Mouse (Mus musculus): ENCODE data around the gene Heatr9. TPM values are rescaled to one million over a fixed set of nuclear protein-coding genes. Genes with fewer than 3 reads are reported as not detected.

The Heatr9 gene
- polyA plus RNA-seq, 1 experiment from 2014 or later: not detected

- H3K9ac ChIP-seq (replicated peaks; ENCODE audit: low read depth, low read length): no peak overlapping the region
- H3K9me3 ChIP-seq (ENCODE audit: control insufficient read depth, low read depth, low read length): no peaks in the 10 kb centered on the region
- H3K4me1 ChIP-seq (ENCODE audit: control insufficient read depth, insufficient read depth, low read length): no peaks in the 10 kb centered on the region
- H3K4me2 ChIP-seq (replicated peaks; ENCODE audit: low read depth, low read length): no peak overlapping the region
- 86% methylated on average over 3 of the region's 3 CpGs for WGBS
- H3K27me3 ChIP-seq (ENCODE audit: control insufficient read depth, insufficient read depth, low read length): no peaks in the 10 kb centered on the region
- H3K27ac ChIP-seq (ENCODE audit: low read length): no peak overlapping the region
- H3K4me3 ChIP-seq (ENCODE audit: low read depth, low read length): no peak overlapping the region
- no peak for ATAC-seq (ENCODE audit: insufficient number of reproducible peaks, insufficient read depth, low FRiP score, low read depth)
- H3K36me3 ChIP-seq (ENCODE audit: control insufficient read depth, insufficient read depth, low read length): no peaks in the 10 kb centered on the region
Measured at GRCm38 (mm10) chr11:83468765-83469164, 53.2 kb downstream of the Heatr9 start.

GRCm38 (mm10) chr11:83467120-83467652, 54.8 kb downstream of the Heatr9 start:
- H3K9me3 ChIP-seq (ENCODE audit: control insufficient read depth, low read depth, low read length): no peaks in the 10 kb centered on the region
- H3K4me1 ChIP-seq (ENCODE audit: control insufficient read depth, insufficient read depth, low read length): no peaks in the 10 kb centered on the region; the same call in 1 of the 2 replicates
- WGBS: 57% methylated on average over 11 of the region's 11 CpGs
- H3K27ac ChIP-seq (ENCODE audit: low read length): no peak overlapping the region
- H3K4me3 ChIP-seq (ENCODE audit: low read depth, low read length): no peak overlapping the region
- no peak overlapping the region for H3K4me2 ChIP-seq (replicated peaks; ENCODE audit: low read depth, low read length)
- H3K36me3 ChIP-seq (ENCODE audit: control insufficient read depth, insufficient read depth, low read length): no peaks in the 10 kb centered on the region
- ATAC-seq (ENCODE audit: insufficient number of reproducible peaks, insufficient read depth, low FRiP score, low read depth): 0 out of 2 replicates have a peak, but pooled peaks have one; percentile 16
- peaks cover 6% of the 10 kb centered on the region for H3K27me3 ChIP-seq (ENCODE audit: control insufficient read depth, insufficient read depth, low read length)
- no peak overlapping the region for H3K9ac ChIP-seq (replicated peaks; ENCODE audit: low read depth, low read length)

- ATAC-seq (ENCODE audit: insufficient number of reproducible peaks, insufficient read depth, low FRiP score, low read depth): no peak
- Histone ChIP-seq H3K4me1 (ENCODE audit: control insufficient read depth, insufficient read depth, low read length) (no peaks in the 10 kb centered on the region; the same call in 1 of the 2 replicates), H3K27me3 (ENCODE audit: control insufficient read depth, insufficient read depth, low read length) (peaks cover 6% of the 10 kb centered on the region), H3K27ac (ENCODE audit: low read length) (no peak overlapping the region; the same call in 1 of the 2 replicates), H3K9ac (replicated peaks; ENCODE audit: low read depth, low read length) (no peak overlapping the region), H3K36me3 (ENCODE audit: control insufficient read depth, insufficient read depth, low read length) (no peaks in the 10 kb centered on the region), H3K9me3 (ENCODE audit: control insufficient read depth, low read depth, low read length) (no peaks in the 10 kb centered on the region), H3K4me3 (ENCODE audit: low read depth, low read length) (no peak overlapping the region), H3K4me2 (replicated peaks; ENCODE audit: low read depth, low read length) (no peak overlapping the region)
- 20% methylated on average over 2 of the region's 2 CpGs for WGBS
Measured at GRCm38 (mm10) chr11:83465976-83466375, 56.0 kb downstream of the Heatr9 start.

DNA sequence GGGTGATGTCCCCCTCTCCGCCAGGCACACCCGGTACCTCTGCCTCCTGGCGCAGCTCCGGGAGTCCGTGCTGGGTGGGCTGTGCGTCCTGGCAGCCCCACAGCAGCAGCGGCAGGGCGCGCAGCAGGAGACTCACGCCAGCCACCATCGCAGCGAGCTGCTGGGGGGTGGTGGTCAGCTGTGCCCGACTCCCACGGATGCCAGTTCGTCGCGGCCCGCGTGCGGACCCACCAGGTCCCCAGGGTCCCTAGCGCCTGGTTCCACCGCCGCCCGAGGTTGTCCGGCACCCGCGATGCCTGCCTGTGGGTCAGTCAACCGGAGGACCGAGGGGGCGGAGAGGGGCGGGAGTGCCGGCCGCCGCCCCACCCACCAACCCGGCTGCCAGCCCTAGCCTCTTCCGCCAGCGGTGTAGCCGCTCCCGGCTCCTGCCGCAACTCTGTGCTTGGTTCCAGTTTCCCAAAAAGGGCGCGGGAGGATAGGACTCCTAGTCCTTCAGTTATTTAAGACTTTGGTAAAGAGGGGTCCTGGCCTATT, 59.2 kb downstream of the Heatr9 start, which contains the start of gene Mmp28:
TSS of gene Mmp28 (minus strand) at position 361 of the 534 bp plus-strand sequence.
- Histone ChIP-seq H3K4me1 (ENCODE audit: control insufficient read depth, insufficient read depth, low read length) (peaks cover 7% of the 10 kb centered on the region; the same call in 1 of the 2 replicates), H3K27ac (ENCODE audit: low read length) (no peak within 1 kb of the TSS), H3K9ac (replicated peaks; ENCODE audit: low read depth, low read length) (peak within 1 kb of the TSS; percentile 55), H3K9me3 (ENCODE audit: control insufficient read depth, low read depth, low read length) (no peaks in the 10 kb centered on the region), H3K36me3 (ENCODE audit: control insufficient read depth, insufficient read depth, low read length) (no peaks in the 10 kb centered on the region), H3K4me3 (ENCODE audit: low read depth, low read length) (peak within 1 kb of the TSS; percentile 53), H3K4me2 (replicated peaks; ENCODE audit: low read depth, low read length) (peak within 1 kb of the TSS; percentile 92), H3K27me3 (ENCODE audit: control insufficient read depth, insufficient read depth, low read length) (peaks cover 6% of the 10 kb centered on the region)
- ATAC-seq (ENCODE audit: insufficient number of reproducible peaks, insufficient read depth, low FRiP score, low read depth): peak; percentile 51; the same call in 1 of the 2 replicates
- under 1% methylated on average over 42 of the region's 42 CpGs for WGBS

Other genes with a start within 250 kb of the Heatr9 start
- 0.14 TPM in 1 of 2 replicates, not detected in the other for gene Slfn14, start 235.4 kb downstream of the Heatr9 start, polyA plus RNA-seq (2014; fragmentation: Nextera tagmentation; extraction: Ambion mirVana)
- 68.6 and 72.3 TPM in 2 replicates for gene Ap2b1, start 223.2 kb downstream of the Heatr9 start, polyA plus RNA-seq (2014; fragmentation: Nextera tagmentation; extraction: Ambion mirVana)
- 15.9 and 16.7 TPM in 2 replicates for gene Pex12, start 219.6 kb downstream of the Heatr9 start, polyA plus RNA-seq (2014; fragmentation: Nextera tagmentation; extraction: Ambion mirVana)
- gene Rasl10b, start 113.0 kb downstream of the Heatr9 start, polyA plus RNA-seq (2014; fragmentation: Nextera tagmentation; extraction: Ambion mirVana): 0.62 and 1.1 TPM in 2 replicates
- gene Gas2l2, start 92.7 kb downstream of the Heatr9 start, polyA plus RNA-seq (2014; fragmentation: Nextera tagmentation; extraction: Ambion mirVana): 0.10 TPM in 1 of 2 replicates, not detected in the other
- gene 1700020L24Rik, start 84.5 kb downstream of the Heatr9 start, polyA plus RNA-seq (2014; fragmentation: Nextera tagmentation; extraction: Ambion mirVana): 1.5 TPM in 1 of 2 replicates, not detected in the other
- gene Mmp28, start 59.1 kb downstream of the Heatr9 start, polyA plus RNA-seq (2014; fragmentation: Nextera tagmentation; extraction: Ambion mirVana): 1.4 and 1.9 TPM in 2 replicates
- 26.8 and 27.0 TPM in 2 replicates for gene Taf15, start 49.1 kb downstream of the Heatr9 start, polyA plus RNA-seq (2014; fragmentation: Nextera tagmentation; extraction: Ambion mirVana)
- gene Ccl5, start 8.3 kb upstream of the Heatr9 start, polyA plus RNA-seq (2014; fragmentation: Nextera tagmentation; extraction: Ambion mirVana): 0.69 and 1.0 TPM in 2 replicates
- gene Ccl9, start 56.5 kb upstream of the Heatr9 start, polyA plus RNA-seq (2014; fragmentation: Nextera tagmentation; extraction: Ambion mirVana): 1.9 and 4.4 TPM in 2 replicates
- gene Ccl6, start 70.9 kb upstream of the Heatr9 start, polyA plus RNA-seq (2014; fragmentation: Nextera tagmentation; extraction: Ambion mirVana): 2.2 and 3.4 TPM in 2 replicates
- gene Rpl9-ps1, start 123.4 kb upstream of the Heatr9 start, polyA plus RNA-seq (2014; fragmentation: Nextera tagmentation; extraction: Ambion mirVana): not detected in 2 replicates
- gene Ccl3, start 127.2 kb upstream of the Heatr9 start, polyA plus RNA-seq (2014; fragmentation: Nextera tagmentation; extraction: Ambion mirVana): 0.46 TPM in 1 of 2 replicates, not detected in the other
- gene Ccl4, start 140.4 kb upstream of the Heatr9 start, polyA plus RNA-seq (2014; fragmentation: Nextera tagmentation; extraction: Ambion mirVana): 0.68 TPM in 1 of 2 replicates, not detected in the other
- gene Wfdc17, start 181.8 kb upstream of the Heatr9 start, polyA plus RNA-seq (2014; fragmentation: Nextera tagmentation; extraction: Ambion mirVana): 1.2 and 2.0 TPM in 2 replicates
- gene Wfdc18, start 186.8 kb upstream of the Heatr9 start, polyA plus RNA-seq (2014; fragmentation: Nextera tagmentation; extraction: Ambion mirVana): 0.54 TPM in 1 of 2 replicates, not detected in the other
- gene Wfdc21, start 224.8 kb upstream of the Heatr9 start, polyA plus RNA-seq (2014; fragmentation: Nextera tagmentation; extraction: Ambion mirVana): 1.6 TPM in 1 of 2 replicates, not detected in the other
- 28.7 and 29.1 TPM in 2 replicates for gene Heatr6, start 231.5 kb upstream of the Heatr9 start, polyA plus RNA-seq (2014; fragmentation: Nextera tagmentation; extraction: Ambion mirVana)